Mouse (Mus musculus) forebrain, postnatal 0 days (tissue): ENCODE results near the gene Gm10031. TPM values are rescaled to one million over a fixed set of nuclear protein-coding genes. Genes with fewer than 3 reads are reported as not detected.

Source experiments
- ATAC-seq: fragments of 200-750 bp; cut with Nextera tagmentation; 2 replicates; pipeline ENCODE4 v1.8.0; 2017; ENCODE audit warnings: mild to moderate bottlenecking, moderate library complexity
- DNase-seq: peaks from one replicate; pipeline ENCODE4 v3.0.0-alpha.2; 2015
- H3K27ac ChIP-seq: fragments of 300-500 bp; sonication (generic); 2 replicates; pipeline ENCODE4 v1.5.1; 2014; ENCODE audit warnings: low read depth, mild to moderate bottlenecking, antibody characterized with exemption, low read length, moderate library complexity, mixed read lengths
- H3K27me3 ChIP-seq: fragments of 300-500 bp; sonication (generic); 2 replicates; pipeline ENCODE4 v1.6.1; 2014; ENCODE audit warnings: mild to moderate bottlenecking, low read length, mixed read lengths; ENCODE audit not compliant: insufficient read depth
- H3K36me3 ChIP-seq: fragments of 300-500 bp; sonication (generic); 2 replicates; pipeline ENCODE4 v1.6.1; 2014; ENCODE audit warnings: mild to moderate bottlenecking, moderate library complexity; ENCODE audit not compliant: insufficient read depth
- H3K4me1 ChIP-seq: fragments of 300-500 bp; sonication (generic); 2 replicates; pipeline ENCODE4 v1.6.1; 2014; ENCODE audit warnings: antibody characterized with exemption; ENCODE audit not compliant: insufficient read depth
- H3K4me2 ChIP-seq: fragments of 300-500 bp; sonication (generic); 2 replicates; pipeline ENCODE4 v1.6.1; 2014; ENCODE audit warnings: low read depth, mild to moderate bottlenecking, moderate library complexity
- H3K4me3 ChIP-seq: fragments of 300-500 bp; sonication (generic); 2 replicates; pipeline ENCODE4 v1.5.1; 2014; ENCODE audit warnings: low read depth, low read length, mixed read lengths
- H3K9ac ChIP-seq: fragments of 300-500 bp; sonication (generic); 2 replicates; pipeline ENCODE4 v1.6.1; 2014; ENCODE audit warnings: mild to moderate bottlenecking
- H3K9me3 ChIP-seq: fragments of 300-500 bp; sonication (generic); 2 replicates; pipeline ENCODE4 v1.6.1; 2016; ENCODE audit warnings: low read length
- CTCF ChIP-seq: sonication (generic); IDR thresholded peaks from 2 replicates; pipeline ENCODE4 v1.5.1; 2016; ENCODE audit warnings: antibody characterized with exemption, control low read depth, low read depth
- WGBS: fragments of 180-500 bp; shearing (Covaris S2); extraction: QIAGEN DNeasy Blood & Tissue Kit; methylation state at CpG from one replicate; pipeline ENCODE4 v1.1.7; 2014; 5-methylcytosine and 5-hydroxymethylcytosine counted together
- polyA plus RNA-seq: library from polyadenylated mRNA; unstranded; fragments of >200 nt; fragmentation: Nextera tagmentation; extraction: Ambion mirVana; gene quantifications from 2 replicates; pipeline ENCODE4 v1.2.1, GENCODE M21; 2015
- total RNA-seq: library from RNA; depleted of rRNA; stranded (reverse); fragments of >200 nt; gene quantifications from 2 replicates; pipeline ENCODE4 v1.2.3, GENCODE M21; 2014

Gene Gm10031
- total and polyA plus RNA-seq, 2 experiments from 2014 or later, result 0.75 to 24.6 TPM

GRCm38 (mm10) chr1:156491226-156491796 lies 32.5 kb upstream of the Gm10031 start:
- WGBS, result 79% methylated on average over 4 of the region's 4 CpGs
- ATAC-seq, result no peak
- H3K27me3 ChIP-seq, result no peaks in the 10 kb centered on the region
- no peaks in the 10 kb centered on the region for H3K4me1 ChIP-seq
- no peak overlapping the region for H3K9ac ChIP-seq
- no peak for TF ChIP-seq CTCF
- H3K36me3 ChIP-seq, result no peaks in the 10 kb centered on the region
- no peak overlapping the region for H3K4me2 ChIP-seq
- no peak overlapping the region for H3K27ac ChIP-seq
- H3K9me3 ChIP-seq, result no peaks in the 10 kb centered on the region
- no peak overlapping the region for H3K4me3 ChIP-seq
- no peak for DNase-seq

GRCm38 (mm10) chr1:156495025-156495424 lies 28.8 kb upstream of the Gm10031 start:
- Histone ChIP-seq H3K36me3 (no peaks in the 10 kb centered on the region), H3K9ac (no peak overlapping the region), H3K4me3 (no peak overlapping the region), H3K4me2 (no peak overlapping the region), H3K27ac (no peak overlapping the region), H3K27me3 (no peaks in the 10 kb centered on the region), H3K4me1 (no peaks in the 10 kb centered on the region), H3K9me3 (no peaks in the 10 kb centered on the region)
- DNase-seq (peak; percentile 7), ATAC-seq (no peak)
- WGBS, result 73% methylated on average over 8 of the region's 8 CpGs
- no peak for TF ChIP-seq CTCF

GRCm38 (mm10) chr1:156496910-156497309 lies 26.9 kb upstream of the Gm10031 start:
- H3K36me3 ChIP-seq, result no peaks in the 10 kb centered on the region
- DNase-seq, result no peak
- TF ChIP-seq CTCF, result no peak
- no peak for ATAC-seq
- no peaks in the 10 kb centered on the region for H3K9me3 ChIP-seq
- H3K27me3 ChIP-seq, result no peaks in the 10 kb centered on the region
- no peak overlapping the region for H3K27ac ChIP-seq
- H3K4me2 ChIP-seq, result no peak overlapping the region
- H3K4me3 ChIP-seq, result no peak overlapping the region
- no peaks in the 10 kb centered on the region for H3K4me1 ChIP-seq
- 83% methylated on average over 5 of the region's 5 CpGs for WGBS
- no peak overlapping the region for H3K9ac ChIP-seq

DNA sequence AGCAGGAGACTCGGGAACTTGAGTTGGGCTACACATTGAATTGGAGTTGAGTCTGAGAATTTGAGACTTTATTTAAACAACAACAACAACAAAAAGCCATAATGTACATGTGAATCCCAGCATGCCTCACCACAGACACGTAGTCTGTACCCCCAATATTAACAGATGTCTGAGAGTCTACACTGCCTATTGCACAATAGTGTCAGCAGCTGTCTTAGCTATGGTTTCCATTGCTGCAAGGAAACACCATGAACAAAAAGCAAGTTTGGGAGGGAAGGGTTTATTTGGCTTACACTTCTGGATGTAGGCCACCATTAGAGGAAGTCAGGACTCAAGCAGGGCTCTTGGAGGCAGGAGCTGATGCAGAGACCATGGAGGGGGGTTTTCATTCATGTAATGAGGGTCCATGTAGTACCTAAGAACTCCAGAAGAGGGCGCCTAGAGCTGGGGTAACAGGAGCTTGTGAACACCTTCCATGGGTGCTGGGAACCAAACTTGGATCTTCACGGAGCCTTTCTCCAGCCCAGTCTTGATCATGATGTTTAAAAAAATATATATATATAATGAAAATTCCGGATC lies 18.8 kb upstream of the Gm10031 start:
- no peaks in the 10 kb centered on the region for H3K36me3 ChIP-seq
- WGBS, result 81% methylated on average over 5 of the region's 5 CpGs

GRCm38 (mm10) chr1:156505901-156506300 lies 17.9 kb upstream of the Gm10031 start:
- DNase-seq, result no peak

More for the DNA sequence above, 18.8 kb upstream of the Gm10031 start:
- Histone ChIP-seq H3K9ac (no peak overlapping the region), H3K4me3 (no peak overlapping the region), H3K27ac (no peak overlapping the region), H3K9me3 (no peaks in the 10 kb centered on the region), H3K4me1 (no peaks in the 10 kb centered on the region), H3K27me3 (no peaks in the 10 kb centered on the region), H3K4me2 (no peak overlapping the region)
- ATAC-seq (no peak), DNase-seq (no peak)
- TF ChIP-seq CTCF, result no peak

DNA sequence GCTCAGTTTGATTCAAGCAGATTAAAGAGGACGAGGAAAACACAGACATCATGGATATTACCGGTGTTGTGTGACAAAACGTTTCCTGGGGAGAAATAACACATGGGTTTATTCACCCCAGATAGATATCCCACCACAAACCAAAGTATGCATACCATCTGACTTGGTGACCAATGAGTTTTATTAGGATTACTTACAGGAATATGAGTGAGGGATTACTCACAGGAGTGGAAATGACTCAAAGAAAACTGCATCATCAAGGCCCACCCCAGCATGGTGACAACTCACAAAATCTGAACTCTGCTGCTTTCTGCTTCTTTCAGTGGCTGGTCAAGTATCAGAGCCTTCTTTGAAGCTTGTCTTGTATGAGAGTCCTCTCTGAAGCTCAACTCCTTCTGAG lies 16.1 kb upstream of the Gm10031 start:
- no peaks in the 10 kb centered on the region for H3K27me3 ChIP-seq
- DNase-seq (no peak), ATAC-seq (no peak)
- no peak overlapping the region for H3K27ac ChIP-seq
- TF ChIP-seq CTCF, result no peak
- WGBS, result 87% methylated on average over 3 of the region's 3 CpGs
- H3K9me3 ChIP-seq, result no peaks in the 10 kb centered on the region
- no peak overlapping the region for H3K4me2 ChIP-seq
- no peaks in the 10 kb centered on the region for H3K36me3 ChIP-seq
- no peak overlapping the region for H3K9ac ChIP-seq
- H3K4me1 ChIP-seq, result no peaks in the 10 kb centered on the region
- no peak overlapping the region for H3K4me3 ChIP-seq

More at GRCm38 (mm10) chr1:156505901-156506300, 17.9 kb upstream of the Gm10031 start:
- 82% methylated on average over 2 of the region's 2 CpGs for WGBS
- H3K9ac ChIP-seq, result no peak overlapping the region
- H3K27me3 ChIP-seq, result no peaks in the 10 kb centered on the region
- H3K4me3 ChIP-seq, result no peak overlapping the region
- TF ChIP-seq CTCF, result no peak
- H3K36me3 ChIP-seq, result no peaks in the 10 kb centered on the region
- no peak for ATAC-seq
- H3K9me3 ChIP-seq, result no peaks in the 10 kb centered on the region
- H3K4me2 ChIP-seq, result no peak overlapping the region
- no peaks in the 10 kb centered on the region for H3K4me1 ChIP-seq
- no peak overlapping the region for H3K27ac ChIP-seq

DNA sequence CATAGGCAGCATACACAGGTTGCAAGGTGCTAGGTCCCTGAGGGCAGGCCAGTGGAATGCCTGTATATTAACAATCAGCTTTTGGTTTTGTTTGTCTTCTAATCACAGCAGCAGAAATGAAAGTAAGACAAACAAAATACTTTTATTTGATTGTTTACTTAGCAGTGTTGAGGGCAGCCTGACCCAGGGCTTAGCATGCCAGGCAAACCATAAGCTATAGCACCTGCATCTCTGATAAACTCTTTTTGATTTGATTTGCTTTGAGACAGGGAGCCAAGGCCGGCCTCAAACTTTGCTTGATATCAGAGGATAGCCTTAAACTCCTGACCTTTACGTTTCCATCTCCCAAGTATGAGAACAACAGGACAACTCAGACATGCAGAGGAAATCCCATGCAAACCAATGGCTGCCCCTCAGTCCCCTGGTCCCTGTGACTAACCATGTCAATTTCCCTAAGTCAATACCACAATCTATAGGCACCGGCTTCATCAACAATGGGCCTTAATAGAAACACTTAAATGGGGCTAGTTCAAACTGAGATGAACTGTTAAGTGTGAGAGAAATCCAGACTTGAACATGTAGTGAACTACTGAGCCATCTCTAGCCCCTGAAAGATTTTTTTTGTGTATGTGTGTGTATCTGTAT lies 3.6 kb upstream of the Gm10031 start:
- no peak for TF ChIP-seq CTCF
- H3K36me3 ChIP-seq, result no peaks in the 10 kb centered on the region
- H3K27me3 ChIP-seq, result no peaks in the 10 kb centered on the region
- no peak overlapping the region for H3K4me3 ChIP-seq
- no peak overlapping the region for H3K4me2 ChIP-seq
- no peaks in the 10 kb centered on the region for H3K9me3 ChIP-seq
- DNase-seq, result no peak
- H3K4me1 ChIP-seq, result no peaks in the 10 kb centered on the region
- WGBS, result 92% methylated on average over 3 of the region's 3 CpGs
- H3K27ac ChIP-seq, result no peak overlapping the region
- ATAC-seq, result no peak
- H3K9ac ChIP-seq, result no peak overlapping the region
